Mouse (Mus musculus) hindbrain, embryonic 14.5 days (tissue): ENCODE data around the gene Hist1h2be. TPM values are rescaled to one million over a fixed set of nuclear protein-coding genes. Genes with fewer than 3 reads are reported as not detected.

ENCODE experiments used
- ATAC-seq: fragments of 200-750 bp; cut with Nextera tagmentation; 2 replicates; pipeline ENCODE4 v1.8.0; 2017; ENCODE audit warnings: moderate number of reproducible peaks, mild to moderate bottlenecking, moderate TSS enrichment, moderate library complexity; ENCODE audit not compliant: low FRiP score
- DNase-seq: peaks from one replicate; pipeline ENCODE4 v3.0.0-alpha.2; 2015; ENCODE audit warnings: low spot score
- H3K27ac ChIP-seq: fragments of 300-500 bp; sonication (generic); 2 replicates; pipeline ENCODE4 v1.5.1; 2014; ENCODE audit warnings: mild to moderate bottlenecking, moderate library complexity
- H3K27me3 ChIP-seq: fragments of 300-500 bp; sonication (generic); 2 replicates; pipeline ENCODE4 v1.6.1; 2014; ENCODE audit warnings: mild to moderate bottlenecking, low read length, mixed read lengths; ENCODE audit not compliant: control insufficient read depth, insufficient read depth
- H3K36me3 ChIP-seq: fragments of 300-500 bp; sonication (generic); replicated peaks from 2 replicates; pipeline ENCODE4 v1.6.1; 2014; ENCODE audit not compliant: control insufficient read depth, insufficient read depth
- H3K4me1 ChIP-seq: fragments of 300-500 bp; sonication (generic); replicated peaks from 2 replicates; pipeline ENCODE4 v1.6.1; 2014; ENCODE audit warnings: antibody characterized with exemption, low read length, mixed read lengths; ENCODE audit not compliant: control insufficient read depth, insufficient read depth
- H3K4me2 ChIP-seq: fragments of 300-500 bp; sonication (generic); replicated peaks from 2 replicates; pipeline ENCODE4 v1.6.1; 2014; ENCODE audit warnings: mild to moderate bottlenecking, moderate library complexity
- H3K4me3 ChIP-seq: fragments of 300-500 bp; sonication (generic); replicated peaks from 2 replicates; pipeline ENCODE4 v1.5.1; 2014; ENCODE audit warnings: mild to moderate bottlenecking, low read length
- H3K9ac ChIP-seq: fragments of 300-500 bp; sonication (generic); 2 replicates; pipeline ENCODE4 v1.6.1; 2014
- H3K9me3 ChIP-seq: fragments of 300-500 bp; sonication (generic); 2 replicates; pipeline ENCODE4 v1.6.1; 2016; ENCODE audit warnings: low read length; ENCODE audit not compliant: control insufficient read depth
- WGBS: fragments of 180-500 bp; shearing (Covaris S2); extraction: QIAGEN DNeasy Blood & Tissue Kit; methylation state at CpG from one replicate; pipeline ENCODE4 v1.1.7; 2014; 5-methylcytosine and 5-hydroxymethylcytosine counted together
- polyA plus RNA-seq: library from polyadenylated mRNA; unstranded; fragments of >200 nt; fragmentation: Nextera tagmentation; extraction: Ambion mirVana; gene quantifications from 2 replicates; pipeline ENCODE4 v1.2.1, GENCODE M21; 2014

Hist1h2be gene
- polyA plus RNA-seq, 1 experiment from 2014 or later = 0.52 TPM

DNA sequence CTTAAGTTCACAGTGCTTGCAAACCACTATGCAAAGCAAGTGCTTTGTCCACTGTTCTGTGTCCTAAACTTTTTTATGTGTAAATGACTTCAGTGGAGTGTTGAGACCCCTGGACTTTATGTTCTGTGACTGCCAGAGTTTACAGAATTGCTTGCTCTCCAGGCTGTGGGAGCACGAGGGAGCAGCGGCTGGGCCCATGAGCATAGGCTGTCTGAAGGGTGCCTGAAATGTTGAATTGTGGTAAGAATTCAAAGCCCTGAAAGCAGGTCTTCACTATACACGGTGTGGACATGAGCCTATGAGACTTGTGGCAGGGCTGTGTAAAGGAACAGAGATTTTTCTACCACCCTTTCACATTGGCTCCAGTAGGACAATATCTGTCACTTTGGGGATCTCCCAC, 9.3 kb downstream of the Hist1h2be start:
- WGBS = 83% methylated on average over 3 of the region's 3 CpGs
- no peak for DNase-seq

DNA sequence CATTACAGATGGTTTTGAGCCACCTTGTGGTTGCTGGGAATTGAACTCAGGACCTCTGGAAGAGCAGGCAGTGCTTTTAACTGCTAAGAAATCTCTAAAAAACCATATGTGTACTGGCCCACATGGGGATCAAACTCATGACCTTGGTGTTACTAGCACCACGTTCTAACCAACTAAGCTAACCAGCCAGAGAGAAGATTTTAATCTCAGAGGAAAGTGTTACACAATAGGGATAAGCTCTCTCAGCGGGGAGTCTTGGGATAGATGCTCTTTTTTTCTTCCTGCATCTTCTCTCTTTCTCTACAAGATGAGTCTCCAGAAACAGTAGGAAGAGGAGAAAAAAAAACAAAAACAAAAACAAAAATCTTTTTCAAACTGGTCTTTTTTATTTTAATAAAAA, 10.5 kb downstream of the Hist1h2be start:
- H3K9ac ChIP-seq = no peak overlapping the region
- WGBS = 78% methylated on average over 2 of the region's 2 CpGs
- H3K4me2 ChIP-seq = no peak overlapping the region
- no peaks in the 10 kb centered on the region for H3K9me3 ChIP-seq
- no peaks in the 10 kb centered on the region for H3K27me3 ChIP-seq
- no peak overlapping the region for H3K27ac ChIP-seq
- no peaks in the 10 kb centered on the region for H3K36me3 ChIP-seq
- H3K4me3 ChIP-seq = no peak overlapping the region
- H3K4me1 ChIP-seq = no peaks in the 10 kb centered on the region
- no peak for ATAC-seq
- DNase-seq = no peak

More for the DNA sequence above, 9.3 kb downstream of the Hist1h2be start:
- Histone ChIP-seq H3K36me3 (no peaks in the 10 kb centered on the region), H3K4me2 (no peak overlapping the region), H3K9ac (no peak overlapping the region), H3K9me3 (no peaks in the 10 kb centered on the region), H3K27ac (no peak overlapping the region), H3K27me3 (no peaks in the 10 kb centered on the region), H3K4me3 (no peak overlapping the region), H3K4me1 (no peaks in the 10 kb centered on the region)
- no peak for ATAC-seq

DNA sequence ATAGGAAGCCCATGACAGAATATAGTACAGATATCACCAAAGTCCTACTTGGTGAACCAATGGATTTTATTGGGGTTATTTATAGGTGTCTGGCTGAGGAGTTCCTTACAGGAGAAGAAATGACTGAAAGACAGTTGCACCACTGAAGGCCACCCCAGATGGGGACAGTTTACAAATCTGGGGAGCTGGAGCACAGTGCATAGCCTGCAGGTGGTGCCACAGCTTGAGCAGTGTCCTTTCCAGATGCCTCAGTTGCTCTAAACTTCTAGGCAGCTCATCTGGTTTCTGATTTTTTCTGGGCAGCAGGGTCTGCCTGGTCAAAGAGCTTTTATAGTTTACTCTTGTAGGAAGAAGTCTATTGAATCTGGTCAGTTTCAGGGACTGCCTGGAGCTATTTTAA, 11.1 kb downstream of the Hist1h2be start:
- no peaks in the 10 kb centered on the region for H3K27me3 ChIP-seq
- ATAC-seq (no peak), DNase-seq (no peak)
- no peak overlapping the region for H3K9ac ChIP-seq
- no peaks in the 10 kb centered on the region for H3K4me1 ChIP-seq
- no peak overlapping the region for H3K27ac ChIP-seq
- no peaks in the 10 kb centered on the region for H3K9me3 ChIP-seq
- H3K36me3 ChIP-seq = no peaks in the 10 kb centered on the region
- no peak overlapping the region for H3K4me3 ChIP-seq
- no peak overlapping the region for H3K4me2 ChIP-seq

DNA sequence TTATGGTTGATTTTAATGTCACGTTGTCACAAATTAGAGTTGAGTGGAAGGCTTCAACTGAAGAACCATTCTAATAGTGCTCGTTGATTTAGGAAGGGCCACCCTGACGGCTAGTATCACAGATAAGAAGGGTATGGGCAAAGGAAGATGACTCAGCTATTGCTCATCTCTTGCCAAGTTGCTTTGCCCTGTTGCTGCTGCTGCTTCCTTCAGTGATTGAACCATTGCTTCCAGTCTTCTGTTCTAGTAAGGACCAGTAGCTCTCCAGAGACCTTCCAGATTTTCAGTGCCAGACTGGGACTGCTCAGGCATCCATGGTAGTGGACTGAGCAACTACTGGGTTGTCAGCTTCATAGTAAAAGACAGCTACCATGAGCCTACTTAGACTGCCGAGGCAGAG, 11.7 kb downstream of the Hist1h2be start:
- H3K36me3 ChIP-seq = no peaks in the 10 kb centered on the region
- H3K27ac ChIP-seq = no peak overlapping the region
- no peaks in the 10 kb centered on the region for H3K9me3 ChIP-seq
- DNase-seq (no peak), ATAC-seq (no peak)
- 88% methylated on average over 4 of the region's 4 CpGs for WGBS
- H3K4me3 ChIP-seq = no peak overlapping the region
- H3K4me2 ChIP-seq = no peak overlapping the region
- H3K9ac ChIP-seq = no peak overlapping the region
- no peaks in the 10 kb centered on the region for H3K27me3 ChIP-seq
- H3K4me1 ChIP-seq = no peaks in the 10 kb centered on the region

DNA sequence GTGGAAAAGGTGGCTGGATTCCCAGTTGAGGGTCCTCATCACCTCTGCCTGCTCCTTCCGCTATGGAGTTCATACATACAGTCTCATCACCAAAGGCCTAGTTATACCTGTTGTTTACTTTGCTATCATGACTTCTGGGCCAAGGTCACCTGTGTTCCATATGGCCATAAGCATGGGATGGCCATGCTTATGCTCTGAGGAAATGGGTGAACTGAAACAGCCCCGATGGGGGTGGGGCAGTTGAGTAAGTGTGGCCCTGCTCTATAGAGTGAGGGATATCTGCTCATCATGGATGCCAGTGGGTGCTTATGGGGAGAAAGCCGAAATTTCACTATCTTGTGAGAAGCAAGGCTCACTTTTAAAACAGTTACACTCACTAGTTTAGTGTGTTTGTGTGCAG, 15.9 kb downstream of the Hist1h2be start:
- ATAC-seq (no peak), DNase-seq (no peak)
- H3K4me1 ChIP-seq = no peaks in the 10 kb centered on the region
- no peaks in the 10 kb centered on the region for H3K27me3 ChIP-seq
- no peaks in the 10 kb centered on the region for H3K36me3 ChIP-seq
- H3K9me3 ChIP-seq = no peaks in the 10 kb centered on the region
- 87% methylated on average over 3 of the region's 3 CpGs for WGBS
- no peak overlapping the region for H3K27ac ChIP-seq
- no peak overlapping the region for H3K4me2 ChIP-seq
- no peak overlapping the region for H3K9ac ChIP-seq
- H3K4me3 ChIP-seq = no peak overlapping the region

DNA sequence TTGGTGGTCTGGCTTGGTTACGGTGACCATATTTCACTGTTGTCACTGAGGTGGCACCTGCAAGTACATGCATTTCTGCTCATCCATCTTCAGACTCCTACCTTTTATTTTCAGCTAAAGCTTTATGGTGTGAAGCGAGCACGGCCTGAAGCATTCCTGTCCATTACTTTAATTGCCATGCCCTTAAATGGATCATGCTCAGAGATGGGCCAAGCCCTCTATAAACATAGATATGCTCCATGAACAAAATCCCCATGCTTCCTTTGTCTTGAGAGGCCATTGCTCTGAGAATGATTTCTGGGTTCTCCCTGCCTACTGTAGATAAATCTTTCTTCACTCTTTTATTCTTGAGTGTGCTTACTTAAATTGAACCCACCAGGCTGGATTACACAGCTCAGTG, 16.5 kb downstream of the Hist1h2be start:
- DNase-seq (no peak), ATAC-seq (no peak)
- no peaks in the 10 kb centered on the region for H3K4me1 ChIP-seq
- H3K4me2 ChIP-seq = no peak overlapping the region
- WGBS = 92% methylated on average over 3 of the region's 3 CpGs
- no peak overlapping the region for H3K4me3 ChIP-seq
- H3K9ac ChIP-seq = no peak overlapping the region
- H3K9me3 ChIP-seq = no peaks in the 10 kb centered on the region
- no peak overlapping the region for H3K27ac ChIP-seq
- no peaks in the 10 kb centered on the region for H3K27me3 ChIP-seq
- no peaks in the 10 kb centered on the region for H3K36me3 ChIP-seq

DNA sequence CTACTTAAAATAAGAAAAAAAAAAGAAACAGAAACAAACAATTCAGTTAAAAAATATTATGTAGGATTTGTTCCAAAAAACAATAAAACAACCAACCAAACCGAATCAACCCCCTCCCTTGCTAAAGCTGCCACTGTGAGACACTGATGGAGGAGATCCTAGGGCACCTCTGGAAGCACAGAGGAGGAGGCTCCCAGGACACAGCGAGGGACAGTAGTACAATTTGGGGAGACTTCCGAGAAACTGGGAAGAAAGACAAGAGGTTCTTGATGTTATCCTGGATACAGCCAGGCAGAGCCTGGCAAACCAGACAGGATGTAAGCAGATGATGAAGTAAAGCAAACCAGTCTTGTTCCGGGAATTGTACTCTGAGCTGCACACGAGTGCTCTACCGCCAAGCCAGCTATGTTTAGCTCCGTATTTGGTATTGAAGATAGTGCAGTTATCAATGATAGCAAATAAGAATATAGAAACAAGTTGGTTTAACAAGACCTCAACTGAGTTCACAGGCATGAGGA, 17.7 kb downstream of the Hist1h2be start:
- Histone ChIP-seq H3K27me3 (no peaks in the 10 kb centered on the region), H3K4me3 (no peak overlapping the region), H3K4me2 (no peak overlapping the region), H3K27ac (no peak overlapping the region), H3K9ac (no peak overlapping the region), H3K9me3 (no peaks in the 10 kb centered on the region), H3K36me3 (no peaks in the 10 kb centered on the region), H3K4me1 (no peaks in the 10 kb centered on the region)
- DNase-seq (no peak), ATAC-seq (no peak)
- 85% methylated on average over 7 of the region's 7 CpGs for WGBS

DNA sequence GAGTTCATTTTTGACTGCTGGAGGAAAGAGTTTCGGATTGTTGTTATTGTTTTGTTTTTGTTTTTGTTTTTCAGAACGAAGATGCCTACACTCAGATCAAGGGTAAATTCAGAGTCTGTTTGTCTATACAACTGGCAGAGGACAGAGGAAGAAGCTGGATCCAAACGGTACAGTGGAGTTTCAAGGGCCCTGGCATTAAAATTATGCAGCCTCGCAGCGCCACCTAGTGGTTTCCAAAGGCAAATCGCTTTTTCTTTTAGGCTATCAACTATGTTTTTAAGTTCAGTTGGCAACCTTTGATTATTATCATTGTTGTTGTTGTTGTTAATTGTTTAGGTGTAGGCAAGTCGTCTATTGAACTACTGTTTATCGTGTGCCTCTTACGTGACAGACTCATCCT, 23.0 kb downstream of the Hist1h2be start:
- Histone ChIP-seq H3K27me3 (no peaks in the 10 kb centered on the region), H3K27ac (no peak overlapping the region), H3K36me3 (no peaks in the 10 kb centered on the region), H3K4me2 (no peak overlapping the region), H3K4me1 (no peaks in the 10 kb centered on the region), H3K9ac (no peak overlapping the region), H3K9me3 (no peaks in the 10 kb centered on the region), H3K4me3 (no peak overlapping the region)
- 8% methylated on average over 9 of the region's 9 CpGs for WGBS
- ATAC-seq = no peak
- peak; percentile 85 for DNase-seq

DNA sequence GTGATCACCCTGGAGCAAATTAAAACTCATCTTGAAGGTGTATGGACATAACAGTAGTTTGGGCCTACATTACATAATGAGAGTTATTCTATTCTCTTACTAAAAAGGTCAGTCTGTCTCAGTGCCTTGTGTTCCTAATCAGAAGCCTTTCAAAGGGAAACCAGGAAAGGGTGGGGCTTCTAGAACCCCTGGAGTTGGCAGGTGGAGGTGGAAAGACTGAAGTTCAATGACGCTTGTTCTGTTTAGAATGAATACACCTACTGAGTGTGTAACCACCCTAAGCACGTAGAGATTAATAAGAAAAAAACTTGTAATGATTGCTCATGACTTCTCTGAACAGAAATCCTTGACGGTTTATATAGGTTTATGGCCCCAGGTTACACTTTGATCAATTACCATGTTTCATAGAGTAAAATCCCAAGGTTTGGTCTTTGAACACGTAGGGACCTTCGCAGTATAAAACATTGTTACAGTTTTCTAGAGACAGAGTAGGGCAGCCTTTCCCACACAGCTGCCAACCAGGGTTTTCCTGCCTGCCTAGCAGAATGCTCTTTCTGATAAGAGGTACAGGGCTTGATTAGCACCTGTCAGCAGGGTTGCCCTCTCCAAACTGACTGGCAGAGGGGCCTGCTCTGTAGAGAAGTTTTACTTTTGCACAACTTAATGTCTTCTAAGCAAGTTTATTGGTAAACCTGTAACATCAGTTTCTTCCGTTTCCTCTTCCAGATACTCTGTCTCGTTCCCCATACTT, 25.1 kb downstream of the Hist1h2be start:
- Histone ChIP-seq H3K4me3 (no peak overlapping the region), H3K27me3 (no peaks in the 10 kb centered on the region), H3K4me1 (no peaks in the 10 kb centered on the region), H3K27ac (no peak overlapping the region), H3K36me3 (no peaks in the 10 kb centered on the region), H3K9me3 (no peaks in the 10 kb centered on the region), H3K4me2 (no peak overlapping the region), H3K9ac (no peak overlapping the region)
- WGBS = 87% methylated on average over 7 of the region's 7 CpGs
- ATAC-seq (no peak), DNase-seq (no peak)

DNA sequence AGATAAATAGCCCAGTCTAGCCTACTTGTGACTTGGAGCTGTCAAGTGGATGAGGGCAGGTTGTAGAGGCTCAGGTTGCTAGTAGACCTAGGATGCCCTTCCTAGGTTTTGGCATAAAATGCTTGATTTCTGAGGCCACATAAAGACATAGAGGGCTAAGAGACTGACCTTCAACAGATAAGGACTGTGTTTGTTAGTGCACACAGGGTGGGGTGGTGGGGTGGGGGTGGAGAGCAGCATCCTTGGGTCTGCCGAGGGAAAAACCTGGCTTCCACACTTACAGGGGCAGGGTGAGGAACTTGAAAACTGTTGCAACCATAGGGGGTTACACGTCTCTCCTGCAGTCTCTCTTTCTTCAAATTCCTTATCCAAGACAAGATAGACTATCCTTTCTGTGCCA, 25.7 kb downstream of the Hist1h2be start:
- Histone ChIP-seq H3K4me2 (no peak overlapping the region), H3K9ac (no peak overlapping the region), H3K36me3 (no peaks in the 10 kb centered on the region), H3K4me1 (no peaks in the 10 kb centered on the region), H3K4me3 (no peak overlapping the region), H3K27me3 (no peaks in the 10 kb centered on the region), H3K27ac (no peak overlapping the region), H3K9me3 (no peaks in the 10 kb centered on the region)
- DNase-seq (no peak), ATAC-seq (no peak)
- 79% methylated on average over 2 of the region's 2 CpGs for WGBS
